Mouse (Mus musculus) kidney, postnatal 25 days (tissue): Measurements from ENCODE around the gene Epha5.

Experiments
- DNase-seq, 2 experiments: peaks; one replicate each; pipeline ENCODE4 v3.0.0; 2021; ENCODE audit warnings: mixed read lengths in 2 of 2

The Epha5 gene

DNA sequence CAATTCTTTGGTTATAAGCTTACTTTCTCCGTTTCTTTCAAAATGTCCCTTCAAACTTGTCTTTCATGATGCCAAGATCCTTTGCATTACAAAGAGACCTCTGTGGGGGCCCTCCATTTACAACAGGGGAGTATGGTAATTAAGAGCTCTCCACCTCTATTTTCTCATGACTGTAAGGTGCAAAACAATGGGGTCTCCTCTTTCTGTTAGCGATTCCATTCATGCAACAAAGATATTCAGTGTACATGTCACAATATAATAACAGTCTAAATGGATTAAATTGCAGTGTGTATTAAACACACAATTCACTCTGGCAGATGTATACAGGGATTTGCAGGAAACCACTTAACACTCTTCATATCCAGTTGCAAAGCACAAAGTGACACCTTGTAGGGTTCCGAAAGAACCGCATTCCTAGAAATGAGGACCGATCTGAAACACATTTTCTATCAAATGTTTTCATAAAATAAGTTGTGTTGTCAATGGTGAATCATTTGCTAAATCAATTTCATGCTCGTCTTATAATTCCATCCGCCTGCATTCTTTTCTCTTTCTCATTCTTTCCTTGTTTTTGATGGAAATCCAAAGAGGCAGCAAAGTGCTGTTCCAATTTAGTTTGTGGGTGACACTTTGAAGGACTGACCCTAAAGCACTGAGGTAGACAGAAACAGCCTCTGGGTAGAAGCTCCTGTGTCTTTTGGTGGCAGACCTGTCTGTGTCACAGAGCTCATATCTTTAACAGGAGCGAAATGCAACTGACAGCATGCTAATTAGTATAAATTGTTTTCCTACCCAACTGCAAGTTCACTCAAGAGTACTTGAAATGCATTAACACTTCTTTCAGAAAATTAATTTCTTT is 118.1 kb downstream of the Epha5 start:
- no peak for DNase-seq

DNA sequence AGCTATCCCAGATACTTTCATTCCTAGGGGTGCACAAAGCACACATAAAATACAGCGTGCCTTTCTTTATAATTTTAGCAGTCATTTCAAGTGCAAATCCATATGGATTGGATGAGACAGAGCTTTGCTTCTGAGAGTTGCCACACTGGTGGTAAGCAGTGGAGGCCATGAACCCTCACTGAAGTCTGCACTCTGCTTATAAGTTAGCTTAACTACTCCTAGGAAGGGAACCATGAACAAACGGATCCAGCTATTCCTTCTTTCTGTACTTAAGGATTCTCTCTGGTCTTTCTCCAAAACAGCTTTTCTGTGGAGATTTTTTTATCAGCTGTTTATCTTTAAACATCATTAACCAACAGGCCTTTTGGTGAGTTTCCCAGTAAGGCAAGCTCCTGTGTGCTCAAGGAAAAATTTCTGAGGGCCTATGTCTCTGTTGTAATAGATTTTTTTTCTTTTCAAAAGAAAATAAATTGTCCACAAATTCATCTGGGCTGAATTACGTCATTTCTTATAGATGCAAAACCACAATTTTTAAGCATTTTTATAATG is 127.7 kb downstream of the Epha5 start:
- DNase-seq, result no peak

DNA sequence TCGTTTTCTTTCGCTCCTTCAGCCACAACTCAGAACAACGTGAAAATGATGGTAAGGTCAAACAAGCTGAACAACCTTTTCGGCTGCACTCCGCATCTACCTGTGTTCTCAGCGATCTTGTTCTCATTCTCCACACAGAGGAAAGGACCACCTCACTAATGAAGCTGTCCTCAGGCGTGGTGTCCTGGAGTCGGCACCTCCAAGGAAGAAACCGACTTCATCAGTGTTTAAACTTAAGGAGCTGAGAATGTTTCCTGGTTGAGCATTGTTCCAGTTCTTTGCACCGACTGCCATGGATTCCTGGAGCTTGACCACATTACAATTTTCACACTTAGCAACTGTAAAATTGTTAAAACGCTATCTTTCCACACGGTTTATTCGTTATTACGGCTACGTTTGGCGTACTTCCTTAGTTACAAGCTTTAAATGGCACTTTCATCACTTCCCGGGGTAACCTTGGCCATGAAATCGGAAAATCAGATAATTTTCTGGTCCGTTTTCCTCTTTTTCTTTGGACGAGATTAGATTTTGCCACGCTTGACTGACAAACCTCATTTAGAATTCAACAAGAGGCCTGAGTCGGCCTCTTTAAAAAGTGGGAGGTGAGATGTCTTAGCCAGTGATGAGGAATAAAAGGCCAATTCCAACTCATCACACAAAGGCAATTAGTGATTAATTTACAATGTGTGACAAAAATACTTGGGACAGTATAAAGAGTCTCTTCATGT is 135.7 kb downstream of the Epha5 start:
- no peak for DNase-seq

DNA sequence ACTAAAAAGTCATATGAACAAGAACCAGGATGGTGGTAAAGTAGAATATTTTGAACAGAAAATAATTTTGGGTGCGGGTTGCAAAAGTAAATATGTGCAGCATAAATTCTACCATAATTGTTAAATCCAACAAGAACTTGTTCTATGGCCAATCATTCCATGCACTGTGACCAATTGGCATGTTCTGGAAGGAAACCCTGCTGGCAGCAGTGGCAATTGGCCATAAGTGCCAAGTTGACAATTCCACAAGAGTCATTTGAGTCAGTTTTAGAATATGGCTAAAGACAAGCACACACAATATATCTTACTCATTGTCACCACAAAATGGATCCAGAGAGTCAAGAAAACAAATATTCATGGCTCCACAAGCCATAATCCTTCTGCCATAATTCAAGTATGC is 140.2 kb downstream of the Epha5 start:
- no peak for DNase-seq

DNA sequence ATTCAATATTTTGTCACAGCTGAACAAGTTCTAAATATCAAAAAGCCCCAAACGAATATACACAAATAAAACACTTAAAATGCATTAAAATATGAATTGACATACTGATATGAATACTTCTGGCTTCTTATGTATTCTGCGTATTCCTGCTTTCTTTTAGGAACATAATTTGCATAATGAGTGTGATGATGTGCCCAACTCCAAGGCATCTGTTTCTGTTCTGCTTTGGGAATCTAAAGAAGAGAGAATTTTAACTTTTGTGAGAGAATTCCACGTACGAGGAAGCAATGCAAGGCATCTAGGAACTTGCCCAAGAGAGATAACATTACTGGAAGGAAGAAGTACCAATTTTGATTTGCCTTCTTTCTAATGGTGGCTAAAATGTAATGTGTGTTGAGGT is 151.8 kb downstream of the Epha5 start:
- no peak for DNase-seq

DNA sequence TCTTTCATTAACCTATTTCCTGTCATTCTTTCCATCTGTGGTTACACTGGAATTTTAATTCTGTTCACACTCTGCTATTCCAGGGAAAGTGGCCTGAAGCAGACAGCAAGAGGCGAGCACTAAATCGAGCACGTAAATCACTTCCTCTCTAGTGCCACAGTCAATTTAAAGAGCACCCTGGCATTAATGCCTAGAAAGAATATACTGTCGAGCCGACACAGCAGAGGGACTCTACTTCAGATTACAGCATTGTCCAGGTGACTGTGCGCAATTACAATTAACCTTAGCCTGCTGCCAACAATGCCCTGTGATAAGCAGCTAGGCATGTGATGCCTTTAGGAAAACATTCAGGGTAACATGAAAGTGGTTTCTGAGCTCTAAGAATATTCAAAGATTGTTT is 153.2 kb downstream of the Epha5 start:
- DNase-seq, result no peak

DNA sequence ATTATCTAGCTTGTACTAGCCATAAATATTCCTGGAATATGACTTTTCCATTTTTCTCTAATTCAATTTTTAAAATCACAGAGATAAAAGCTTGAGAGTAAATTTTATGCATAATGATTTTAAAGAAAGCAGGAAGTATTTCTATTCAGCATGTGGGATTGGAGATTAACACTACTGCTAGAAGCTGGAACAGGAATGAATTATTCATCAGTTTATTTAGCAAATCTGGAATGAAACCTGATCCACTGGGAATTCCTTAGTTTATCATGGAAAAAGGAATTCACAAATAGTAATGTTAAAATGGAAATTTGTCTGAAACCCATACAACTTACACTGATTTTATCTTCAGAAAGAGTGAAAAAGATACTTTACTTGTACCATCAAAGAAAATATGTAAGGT is 187.2 kb downstream of the Epha5 start:
- DNase-seq, result no peak

DNA sequence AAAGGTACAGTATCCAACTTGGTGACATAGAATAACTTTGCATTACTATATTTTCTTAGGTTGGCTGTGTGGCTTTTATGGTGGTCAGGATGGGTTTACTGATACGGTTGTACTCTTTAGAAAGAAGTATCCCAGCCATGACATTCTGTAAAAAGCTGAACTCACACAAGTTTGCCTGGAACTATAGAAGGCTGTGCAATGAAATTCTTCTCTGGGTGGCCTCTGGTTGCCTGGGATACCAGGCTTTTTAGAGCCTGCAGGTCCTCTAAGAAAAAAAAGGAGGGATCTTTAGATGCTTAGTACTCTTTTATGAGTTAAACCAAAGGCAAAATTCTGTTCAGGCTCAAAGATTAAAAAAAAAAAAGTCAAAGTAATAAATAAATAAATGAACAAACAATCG is 208.6 kb downstream of the Epha5 start:
- DNase-seq, result no peak

DNA sequence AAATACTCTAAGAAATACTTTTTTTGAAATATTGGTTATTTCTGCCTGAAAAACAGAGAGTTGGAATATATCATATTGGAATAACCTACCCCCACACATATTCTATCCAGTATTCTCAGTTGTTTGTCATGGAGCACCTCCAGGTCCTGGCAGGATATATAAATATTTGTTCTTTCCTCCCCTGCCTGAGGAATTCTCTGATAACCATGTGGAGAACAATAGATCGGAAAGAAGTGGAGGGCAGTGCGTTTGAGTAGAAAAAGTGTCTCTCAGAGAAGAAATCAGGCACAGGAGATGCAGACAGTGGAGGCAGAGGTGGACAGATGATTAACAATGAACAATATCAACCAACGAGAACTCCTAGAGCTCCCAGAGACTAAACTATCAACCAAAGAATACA is 223.8 kb downstream of the Epha5 start:
- no peak for DNase-seq

DNA sequence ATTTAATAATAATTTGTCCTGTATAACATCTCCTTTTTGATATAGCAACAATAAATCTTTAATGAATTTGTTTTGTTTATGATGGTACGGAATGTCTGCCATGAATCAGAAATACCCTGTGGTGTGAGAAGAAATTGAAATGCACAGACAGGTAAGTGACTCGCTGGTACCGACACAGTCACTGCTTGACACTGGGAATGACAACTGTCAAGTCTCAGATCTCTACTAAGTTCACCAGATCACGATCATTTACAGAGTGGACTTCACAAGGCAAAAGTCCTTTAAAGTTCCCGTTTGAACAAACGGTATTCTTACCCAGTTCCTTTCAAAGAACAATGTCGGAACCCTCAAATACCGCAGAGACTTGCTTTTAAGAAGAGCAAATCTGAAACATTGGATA is 233.0 kb downstream of the Epha5 start:
- no peak for DNase-seq

DNA sequence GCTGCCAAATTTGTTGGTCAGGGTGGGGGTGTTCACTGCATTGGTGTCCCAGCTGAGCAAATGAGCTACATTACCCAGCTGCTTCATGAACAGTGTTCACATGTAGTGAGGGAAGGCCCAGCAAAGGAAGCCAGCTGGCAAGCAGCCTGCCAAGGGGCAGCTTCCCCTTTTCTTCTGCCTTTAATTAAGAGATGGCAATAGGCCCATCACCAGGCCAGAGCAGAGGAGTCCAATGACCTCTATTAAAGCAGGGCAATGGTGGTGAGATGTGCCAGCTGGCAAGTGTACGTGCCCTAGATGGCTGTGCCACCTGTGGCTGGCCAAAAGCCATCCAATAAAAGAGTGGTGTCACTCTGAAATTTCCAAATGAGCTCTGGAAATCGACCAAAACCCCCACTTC is 264.1 kb downstream of the Epha5 start:
- peak in 1 of 2 experiments; percentile 35 for DNase-seq

DNA sequence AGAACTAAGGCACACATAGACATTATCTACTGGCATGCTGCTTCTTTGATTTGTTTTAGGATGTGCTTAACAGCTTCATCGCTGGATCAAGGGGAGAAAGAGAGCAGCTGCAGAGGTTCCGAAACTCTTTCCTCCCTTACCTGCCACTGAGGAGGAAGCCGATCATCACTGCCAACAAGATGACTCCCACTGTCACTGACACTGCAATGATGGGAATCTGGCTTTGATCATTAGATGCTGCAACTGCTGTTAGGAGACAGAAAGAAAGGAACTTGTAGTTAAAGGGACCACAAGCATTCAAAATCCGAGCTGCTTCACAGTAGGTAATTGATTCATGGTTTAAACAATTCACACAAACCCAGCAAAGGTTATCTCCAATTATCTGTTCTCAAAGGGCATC is 275.0 kb downstream of the Epha5 start:
- DNase-seq, result no peak

DNA sequence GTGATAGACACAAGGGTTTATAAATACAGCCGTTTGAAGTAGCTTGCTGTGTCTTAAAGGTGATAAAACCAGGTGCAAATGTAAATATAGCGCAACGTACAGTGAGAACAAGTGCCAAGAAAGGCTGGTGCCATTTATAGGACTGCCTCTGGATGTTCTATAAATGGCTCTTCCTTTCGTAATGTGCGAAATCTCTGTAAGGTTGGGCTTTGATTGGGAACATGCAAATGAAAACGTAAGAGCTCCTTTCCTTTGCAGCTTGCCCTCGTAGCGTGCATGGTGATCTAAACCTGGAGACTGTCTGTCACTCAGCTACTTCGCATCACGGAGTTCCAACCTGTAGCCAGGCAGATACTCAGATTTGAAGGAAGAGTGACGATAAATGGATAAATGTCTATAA is 321.2 kb downstream of the Epha5 start:
- DNase-seq, result no peak

DNA sequence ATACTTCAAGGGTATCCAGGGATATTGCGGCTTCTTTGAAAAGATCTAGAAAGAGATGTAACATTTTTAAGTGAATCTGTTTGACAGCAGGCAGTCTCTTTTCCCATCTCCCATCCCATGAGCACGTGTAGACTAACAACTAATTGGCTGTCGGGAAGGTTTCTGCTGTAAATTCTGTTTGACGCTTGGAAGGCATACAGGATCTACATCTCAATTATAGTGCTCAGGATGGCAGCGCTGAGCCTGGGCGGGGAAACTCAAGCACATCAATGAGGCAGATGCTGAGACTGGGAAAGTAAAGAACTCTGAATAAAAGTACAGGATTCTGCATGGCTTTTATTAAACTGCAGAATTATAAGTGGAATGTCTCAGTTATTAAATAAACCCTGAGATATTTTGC is 335.9 kb downstream of the Epha5 start:
- no peak for DNase-seq

DNA sequence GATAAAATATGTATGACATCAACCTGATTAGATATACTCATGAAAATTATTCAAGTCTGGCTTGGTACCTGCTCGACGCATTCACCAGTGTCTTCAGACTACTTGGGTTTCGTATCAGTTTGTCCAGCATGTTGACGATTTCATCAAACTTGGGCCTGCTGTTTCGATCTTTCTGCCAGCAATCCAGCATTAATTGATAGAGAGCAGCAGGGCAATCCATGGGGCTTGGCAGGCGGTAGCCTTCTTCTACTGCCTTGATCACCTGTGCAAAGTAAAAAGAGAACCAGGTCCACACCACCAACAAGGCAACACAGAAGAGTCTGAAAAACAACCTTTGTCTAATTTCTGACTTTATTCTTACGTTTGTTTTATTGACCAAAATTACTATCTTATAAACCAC is 346.2 kb downstream of the Epha5 start:
- no peak for DNase-seq

DNA sequence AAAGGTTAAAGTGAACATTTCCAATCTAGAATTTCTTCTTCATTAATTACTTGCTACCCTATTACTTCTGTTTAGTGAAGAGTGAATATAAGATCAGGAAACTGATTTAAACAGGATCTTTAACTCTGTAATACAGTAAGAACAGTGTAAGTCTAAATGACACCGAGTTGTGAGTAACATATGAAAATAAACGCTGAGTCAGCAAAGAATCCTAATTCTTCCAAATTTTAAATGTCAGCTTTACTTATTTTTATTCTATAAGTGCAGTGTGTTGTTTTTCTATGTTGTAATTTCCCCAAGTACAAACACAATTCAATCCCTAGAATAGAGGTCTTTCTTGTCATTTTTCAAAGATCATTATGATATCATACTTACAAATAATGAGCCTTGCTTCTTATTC is 363.3 kb downstream of the Epha5 start:
- no peak for DNase-seq

DNA sequence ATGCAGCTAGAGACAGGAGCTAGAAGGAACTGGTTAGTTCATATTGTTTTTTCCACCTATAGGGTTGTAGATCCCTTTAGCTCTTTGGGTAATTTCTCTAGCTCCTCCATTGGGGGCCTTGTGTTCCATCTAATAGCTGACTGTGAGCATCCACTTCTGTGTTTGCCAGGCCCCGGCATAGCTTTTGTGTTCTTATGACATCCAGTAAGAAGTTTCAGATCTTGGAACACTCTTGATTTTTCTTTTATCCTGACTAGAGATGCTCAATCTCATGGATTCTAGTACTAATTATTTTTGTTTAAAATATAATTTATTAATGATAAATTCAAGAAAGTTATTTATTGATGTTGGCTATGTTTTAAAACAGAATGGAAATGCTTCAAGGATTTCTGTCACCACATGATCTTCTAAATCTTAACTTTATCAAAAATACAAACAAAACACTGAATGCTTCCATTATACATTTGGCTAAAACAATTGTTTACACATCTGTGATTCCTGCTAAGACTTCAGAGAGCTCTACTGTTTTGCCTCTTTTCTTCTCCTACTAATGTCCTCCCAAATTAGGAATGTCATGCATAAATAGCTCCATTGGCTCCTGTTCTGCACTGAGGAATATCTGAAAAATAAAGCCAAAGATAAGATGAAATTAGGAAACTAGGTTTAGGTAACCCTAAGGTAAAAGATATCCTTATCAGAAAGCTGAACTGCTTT is 379.8 kb downstream of the Epha5 start:
- DNase-seq, result no peak
